Mouse (Mus musculus) cerebellum, adult (tissue): Measurements from ENCODE around the gene Wfdc13.

Source experiments
- ATAC-seq: cut with Nextera tagmentation; 2 replicates; pipeline ENCODE4 v1.9.2; 2017; ENCODE audit warnings: mild to moderate bottlenecking, moderate library complexity, mixed read lengths; ENCODE audit not compliant: insufficient number of reproducible peaks, low FRiP score, low TSS enrichment

The Wfdc13 gene

DNA sequence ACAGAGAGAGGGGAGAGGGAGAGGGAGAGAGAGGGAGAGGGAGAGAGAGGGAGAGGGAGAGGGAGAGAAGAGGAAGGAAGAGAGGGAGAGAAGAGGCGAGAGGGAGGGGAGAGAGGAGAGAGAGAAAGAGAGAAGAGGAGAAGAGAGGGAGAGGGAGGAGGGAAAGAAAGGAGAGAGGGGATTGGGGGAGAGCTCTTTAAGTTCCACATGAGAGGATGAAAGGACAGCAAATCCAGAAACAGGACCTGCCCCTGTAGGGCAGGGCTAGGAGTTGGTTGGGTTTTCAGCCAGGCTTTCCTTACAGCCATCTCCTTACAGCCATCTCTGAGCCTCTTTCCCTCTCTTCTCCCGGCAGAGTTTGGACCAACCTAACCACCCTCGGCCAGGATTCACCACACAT, at the start of gene Wfdc13:
Gene Wfdc13, plus strand, starts transcription at position 301 of the 400 bp plus-strand sequence.
- no peak for ATAC-seq

- no peak for ATAC-seq
These were observed 49.6 kb upstream of the Wfdc13 start for GRCm38 (mm10) chr2:164635266-164635665.

- ATAC-seq, result no peak
These were observed 46.2 kb upstream of the Wfdc13 start, which contains the start of gene Wfdc16 for GRCm38 (mm10) chr2:164638696-164639095. Gene Wfdc16 (minus strand): TSS chr2:164638796.

- ATAC-seq, result no peak
These were observed 43.8 kb upstream of the Wfdc13 start for GRCm38 (mm10) chr2:164641129-164641528.

DNA sequence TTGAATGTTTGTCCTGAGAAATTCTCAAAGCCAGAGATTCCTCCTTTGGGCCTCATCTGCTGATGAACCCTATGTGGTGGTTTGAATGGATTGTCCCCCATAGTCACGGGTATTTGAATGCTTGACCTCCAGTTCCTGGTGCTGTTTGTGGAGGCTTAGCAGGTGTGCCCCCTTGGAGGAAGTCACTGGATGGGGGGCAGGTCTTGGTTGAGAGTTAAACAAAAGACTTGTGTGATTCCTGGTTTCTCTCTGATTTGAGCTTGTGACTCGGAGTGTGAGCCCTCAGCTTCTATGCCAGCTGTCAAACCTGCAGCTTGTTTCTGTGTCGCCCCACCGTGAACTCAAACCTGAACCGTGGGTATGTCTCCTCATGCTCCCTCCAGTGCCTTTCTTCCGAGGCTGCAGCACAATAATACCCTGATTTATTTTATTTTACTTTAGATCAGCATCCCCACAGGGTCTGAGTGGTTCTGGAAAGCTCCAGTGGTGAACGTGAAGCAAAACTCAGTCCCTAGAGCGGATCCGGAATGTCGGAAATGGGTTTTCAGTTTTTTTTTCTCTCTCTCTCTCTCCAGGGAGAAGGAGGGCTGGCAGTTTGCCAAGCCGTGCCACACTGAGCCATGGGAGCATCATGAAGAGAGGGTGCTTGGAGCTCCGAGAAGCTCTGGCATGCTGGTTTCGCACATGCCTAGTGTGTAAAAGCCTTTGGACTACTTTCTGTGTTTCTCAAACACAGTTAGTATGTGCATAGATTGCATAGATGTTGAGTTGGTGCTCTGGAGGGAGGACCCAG, 42.8 kb upstream of the Wfdc13 start:
- ATAC-seq, result no peak

- ATAC-seq, result no peak
These were observed 29.0 kb upstream of the Wfdc13 start, which contains the start of gene Wfdc10 for GRCm38 (mm10) chr2:164655858-164656257. Gene Wfdc10 (plus strand): TSS chr2:164656046.

DNA sequence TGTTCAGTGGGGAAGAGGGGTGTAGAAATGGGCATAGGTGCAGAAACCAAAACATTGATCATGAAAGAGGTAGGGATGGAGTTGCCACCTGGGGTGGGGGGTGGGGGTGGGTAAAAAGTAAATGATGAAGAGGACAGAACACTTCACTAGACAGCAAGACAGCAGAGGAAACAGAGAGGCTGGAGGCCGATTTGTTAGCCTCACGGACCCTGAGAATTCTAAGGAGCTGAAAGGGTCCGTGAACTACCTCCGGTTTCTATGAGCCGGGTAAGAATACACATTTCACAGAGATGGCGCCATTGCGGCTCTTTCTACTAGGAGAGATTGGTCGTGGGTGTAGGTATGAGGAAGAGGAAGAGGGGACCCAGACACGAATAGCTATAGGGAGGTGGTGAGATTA, 28.4 kb upstream of the Wfdc13 start, which contains the start of gene Wfdc9:
Gene Wfdc9, minus strand, starts transcription at position 101 of the 400 bp plus-strand sequence.
- no peak for ATAC-seq

DNA sequence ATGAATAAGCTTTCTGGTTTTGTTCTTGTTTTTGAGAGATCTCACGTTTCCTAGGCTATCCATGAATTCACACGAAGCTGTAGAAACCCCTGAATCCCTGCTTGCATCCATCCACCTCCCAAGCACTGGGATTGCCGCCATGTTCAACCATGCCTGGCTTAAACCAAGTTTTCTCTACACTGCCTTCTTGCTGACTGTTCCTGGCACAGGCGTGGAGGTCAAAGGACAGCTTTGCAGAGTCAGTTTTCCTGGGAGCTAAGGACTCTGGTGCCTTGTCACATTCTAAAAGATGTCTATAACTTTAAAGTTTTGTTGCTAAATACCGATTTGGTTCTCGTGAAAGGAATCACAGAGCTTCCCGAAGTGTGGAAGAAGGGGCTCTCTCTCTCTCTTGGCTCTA, 20.1 kb upstream of the Wfdc13 start:
- no peak for ATAC-seq

DNA sequence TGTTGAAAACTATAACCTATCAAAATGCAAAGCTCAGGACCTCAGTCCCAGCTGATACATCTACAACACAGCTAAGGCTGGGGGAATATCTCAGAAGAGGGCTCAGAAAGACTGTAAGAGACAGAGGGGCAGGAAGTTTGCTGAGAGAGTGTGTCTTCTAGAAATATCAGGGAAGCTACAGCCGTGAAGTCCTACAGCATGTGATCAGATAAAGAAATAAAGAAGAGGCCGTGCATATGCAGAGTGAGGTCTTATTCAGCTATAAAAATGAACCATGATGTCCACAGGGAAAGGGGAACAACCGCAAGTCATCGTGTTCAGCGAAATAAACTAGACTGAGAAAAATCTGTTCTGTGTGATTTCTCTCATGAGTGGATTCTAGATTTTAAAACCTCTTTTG, 14.6 kb upstream of the Wfdc13 start:
- no peak for ATAC-seq

DNA sequence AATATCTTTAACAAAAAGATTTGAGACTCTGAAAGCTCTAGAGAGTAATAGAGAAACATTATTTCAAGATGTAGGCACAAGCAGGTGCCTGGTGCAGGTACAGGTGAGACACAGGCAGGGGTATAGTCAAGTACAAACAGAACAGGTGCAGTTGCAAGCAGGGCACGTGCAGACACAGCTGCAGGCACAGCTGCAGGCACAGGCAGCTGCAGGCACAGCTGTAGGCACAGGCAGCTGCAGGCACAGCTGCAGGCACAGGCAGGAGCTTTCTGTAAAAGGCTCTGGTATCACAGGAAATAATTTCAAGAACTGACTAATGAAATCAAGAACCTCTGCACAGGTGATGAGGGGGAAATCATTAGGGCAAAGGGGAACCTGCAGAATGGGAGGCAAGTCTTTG, 14.0 kb upstream of the Wfdc13 start:
- ATAC-seq, result no peak

- ATAC-seq, result no peak
These were observed 10.9 kb upstream of the Wfdc13 start, which contains the start of gene Wfdc11 for GRCm38 (mm10) chr2:164673987-164674386. Gene Wfdc11 (minus strand): TSS chr2:164674087.

DNA sequence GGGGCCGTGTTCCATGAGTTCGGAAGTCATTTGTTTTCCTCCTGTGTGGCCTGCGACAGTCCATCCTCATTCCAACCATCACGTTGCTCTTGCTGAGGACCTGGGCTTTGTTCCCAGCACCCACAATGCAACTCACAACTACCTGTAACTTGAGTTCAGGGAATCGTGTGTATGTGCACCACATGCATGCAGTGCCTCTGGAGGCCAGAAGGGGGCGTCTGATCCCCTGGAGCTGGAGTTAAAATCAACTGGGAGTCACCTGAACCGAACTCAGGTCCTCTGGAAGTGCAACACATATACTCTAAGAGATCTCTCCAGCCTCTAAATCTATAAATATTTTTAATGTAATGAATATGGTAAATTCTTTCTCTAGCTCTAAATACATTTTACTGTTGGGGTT, 8.8 kb upstream of the Wfdc13 start:
- ATAC-seq, result no peak

DNA sequence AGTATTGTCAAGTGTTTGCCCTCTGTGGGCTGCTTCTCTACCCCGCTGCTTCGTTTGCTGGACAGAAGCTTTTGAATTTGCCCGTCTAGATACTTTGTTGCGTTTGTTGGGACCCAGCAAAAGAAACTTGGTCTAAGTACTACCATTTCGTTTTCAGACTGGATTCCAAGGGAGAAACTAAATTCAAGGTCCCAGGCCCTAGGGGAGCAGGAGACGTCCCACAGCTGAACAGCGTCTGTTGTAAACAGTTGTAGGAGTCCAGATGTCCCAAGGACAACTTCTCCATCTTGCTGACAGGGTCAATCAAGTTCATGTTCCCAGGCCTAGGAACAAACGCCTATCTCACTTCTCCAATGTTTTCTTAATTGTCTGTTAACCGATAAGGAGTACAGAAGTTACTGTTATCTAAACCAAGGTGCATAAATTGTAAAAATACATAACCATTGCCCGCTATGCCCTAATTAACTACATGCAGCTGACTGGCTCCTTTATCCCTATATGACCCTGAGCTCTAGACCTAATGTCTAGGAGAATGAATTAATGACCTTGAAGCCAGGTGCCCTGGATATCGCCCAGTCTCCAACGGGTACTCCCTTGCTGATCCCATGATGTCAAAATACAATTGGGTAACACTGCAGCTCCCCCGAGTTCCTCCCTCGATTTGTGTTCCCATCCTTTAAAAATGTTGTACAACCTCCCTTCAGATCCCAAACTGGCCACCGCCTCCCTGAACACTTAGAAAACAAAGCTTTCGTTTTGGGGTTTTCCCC, 7.8 kb upstream of the Wfdc13 start:
- no peak for ATAC-seq

DNA sequence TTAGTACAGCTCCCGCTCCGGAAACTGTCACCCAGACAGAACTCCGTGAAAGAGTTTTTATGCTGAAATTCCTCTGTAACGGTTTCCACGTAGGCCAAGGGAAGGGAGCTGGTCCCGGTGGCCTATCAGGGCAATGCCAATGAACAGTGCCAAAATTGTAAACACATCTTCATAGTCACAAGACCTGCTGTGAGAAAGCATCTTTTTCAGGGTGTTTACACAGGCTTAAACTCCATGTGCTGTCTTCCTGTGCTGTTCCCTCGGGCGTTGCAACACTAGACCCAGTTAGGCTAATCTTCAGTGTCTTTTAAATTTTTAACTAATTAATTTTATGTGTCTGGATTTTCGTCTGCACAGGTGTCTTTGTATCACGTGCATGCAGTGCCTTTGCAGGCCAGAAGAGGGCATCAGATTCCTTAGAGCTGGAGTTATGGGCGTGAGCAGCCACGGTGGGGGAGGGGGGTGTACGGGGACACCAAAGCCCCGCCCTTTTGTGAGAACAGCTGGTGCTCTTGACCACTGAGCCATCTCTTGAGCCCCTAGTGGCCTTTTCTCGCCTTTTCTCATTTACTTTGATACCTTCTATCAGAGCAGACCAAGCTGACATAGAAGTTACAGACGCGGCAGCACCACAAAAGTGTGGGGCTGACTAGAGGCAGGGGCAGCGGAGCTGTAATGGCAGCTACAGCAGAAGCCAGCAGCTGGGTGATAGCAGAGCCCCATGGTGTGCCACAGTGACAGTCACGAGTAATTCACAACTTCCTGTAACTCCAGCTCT, 5.9 kb upstream of the Wfdc13 start:
- ATAC-seq, result no peak

DNA sequence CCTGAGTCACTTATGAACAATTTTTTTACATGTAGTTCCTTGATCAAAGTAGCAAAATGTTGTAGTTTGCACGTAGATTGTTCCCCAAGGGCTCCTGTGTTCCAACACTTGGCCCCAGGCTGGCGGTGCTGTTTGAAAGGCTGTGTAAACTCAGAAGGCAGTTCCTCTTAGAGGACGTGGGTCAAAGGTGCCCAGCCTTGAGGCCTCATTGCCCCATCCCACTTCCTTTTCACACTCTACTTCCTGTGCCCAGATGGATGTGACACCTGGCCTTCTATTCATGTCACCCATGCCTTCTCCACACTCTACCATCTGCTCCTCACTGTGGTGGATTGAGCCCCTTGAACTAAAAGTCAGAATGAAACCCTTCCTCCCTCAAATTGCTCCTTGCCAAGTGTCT, 5.0 kb upstream of the Wfdc13 start:
- ATAC-seq, result no peak

GRCm38 (mm10) chr2:164698201-164698600, 13.3 kb downstream of the Wfdc13 start, which contains the start of gene Spint4:
Gene Spint4 (plus strand): TSS chr2:164698501.
- no peak for ATAC-seq

- no peak for ATAC-seq
These were observed 16.1 kb downstream of the Wfdc13 start for GRCm38 (mm10) chr2:164700959-164701358.

DNA sequence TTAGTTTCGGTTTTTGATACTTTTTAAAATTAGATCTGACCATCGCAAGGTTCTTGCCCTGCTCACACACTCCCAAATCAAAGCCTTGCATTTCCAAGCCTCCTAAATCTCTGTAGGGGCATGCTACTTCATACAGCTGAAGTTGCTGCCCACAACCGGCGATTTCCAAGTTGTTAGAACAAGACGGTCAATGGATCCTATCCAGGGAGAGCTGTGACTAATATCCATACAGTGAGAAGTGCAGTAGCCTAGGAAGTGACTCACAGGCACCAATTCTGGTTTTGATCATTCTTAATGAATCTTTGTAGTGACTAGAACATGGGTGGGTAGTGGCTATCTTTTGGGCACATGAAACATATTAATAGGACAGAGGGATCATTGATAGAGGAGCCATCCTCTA, 16.9 kb downstream of the Wfdc13 start:
- no peak for ATAC-seq

DNA sequence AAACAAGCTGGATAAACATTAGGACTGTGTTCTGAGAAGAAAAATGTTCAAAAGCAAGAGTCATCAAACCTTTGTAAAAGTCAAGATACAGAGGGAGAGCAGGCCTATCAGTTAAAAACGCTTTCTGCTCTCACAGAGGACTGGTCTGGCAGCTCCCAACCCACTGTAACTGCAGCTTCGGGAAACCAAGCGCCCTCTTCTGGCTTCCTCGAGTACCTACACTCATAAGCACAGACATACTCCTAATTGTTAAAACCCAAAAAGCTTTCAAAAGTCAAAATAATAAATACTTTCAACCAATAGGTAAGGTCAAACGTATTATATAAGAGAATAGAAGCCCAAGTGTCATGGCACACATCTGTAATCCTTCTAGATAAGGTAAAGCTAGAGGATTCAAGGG, 19.3 kb downstream of the Wfdc13 start:
- ATAC-seq, result no peak

GRCm38 (mm10) chr2:164705328-164705727, 20.4 kb downstream of the Wfdc13 start:
- ATAC-seq, result no peak

- no peak for ATAC-seq
These were observed 21.1 kb downstream of the Wfdc13 start for GRCm38 (mm10) chr2:164705991-164706390.
